Mouse (Mus musculus) spleen, embryonic (tissue): ENCODE measurements around the gene Gm49361.

Experiments used
- CTCF ChIA-PET: fragments of 350-600 bp; sonication (Branson Sonifier 250); formaldehyde crosslinking; loops from one replicate; lab custom pipeline; 2022; lab: Charles Lee

The Gm49361 gene

DNA sequence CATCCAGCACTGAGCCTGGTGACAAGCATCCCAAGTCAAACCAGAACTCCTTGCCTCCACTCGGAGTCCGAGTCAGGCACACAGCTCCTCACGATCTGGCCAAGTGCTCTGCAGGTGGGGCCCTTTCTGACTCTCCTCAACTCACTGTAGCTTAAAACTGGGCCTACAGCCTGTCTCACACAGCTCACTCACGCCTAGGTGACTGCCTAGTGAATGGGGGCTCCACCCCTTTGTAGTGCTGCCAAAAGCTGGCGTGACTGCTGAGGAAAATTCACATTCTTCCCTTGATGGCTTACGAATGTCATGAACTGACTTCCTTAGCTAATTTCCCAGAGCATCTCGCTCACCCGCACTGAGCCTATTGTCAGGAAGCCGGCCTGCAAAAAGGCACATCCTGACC is 15.4 kb downstream of the Gm49361 start:
- CTCF ChIA-PET, result no interaction called here

DNA sequence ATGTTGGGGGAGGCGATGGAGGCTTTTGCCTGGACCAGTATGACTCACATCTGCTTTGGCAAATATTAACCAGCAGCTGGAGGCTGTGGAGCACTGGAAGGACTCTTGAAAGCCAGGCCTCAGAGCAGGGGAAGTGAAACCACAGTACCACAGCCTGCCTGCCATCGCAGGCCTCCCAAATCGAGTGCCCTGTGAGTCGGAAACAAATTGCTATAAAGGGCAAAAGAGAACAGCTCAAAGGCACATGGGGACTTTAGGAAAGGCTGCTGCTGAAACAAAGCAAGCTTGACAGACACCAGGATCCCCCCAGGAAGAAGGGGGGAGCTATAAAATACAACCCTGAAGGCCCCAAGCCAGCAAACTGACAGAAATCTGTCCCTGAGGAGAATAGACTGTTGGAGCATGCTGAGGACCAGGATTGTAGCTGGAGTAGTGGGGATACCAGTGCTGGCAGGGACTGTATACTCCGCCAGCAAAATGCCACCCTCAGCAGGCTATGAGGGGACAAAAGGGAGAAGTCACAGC is 15.9 kb downstream of the Gm49361 start:
- CTCF ChIA-PET, result no interaction called here

DNA sequence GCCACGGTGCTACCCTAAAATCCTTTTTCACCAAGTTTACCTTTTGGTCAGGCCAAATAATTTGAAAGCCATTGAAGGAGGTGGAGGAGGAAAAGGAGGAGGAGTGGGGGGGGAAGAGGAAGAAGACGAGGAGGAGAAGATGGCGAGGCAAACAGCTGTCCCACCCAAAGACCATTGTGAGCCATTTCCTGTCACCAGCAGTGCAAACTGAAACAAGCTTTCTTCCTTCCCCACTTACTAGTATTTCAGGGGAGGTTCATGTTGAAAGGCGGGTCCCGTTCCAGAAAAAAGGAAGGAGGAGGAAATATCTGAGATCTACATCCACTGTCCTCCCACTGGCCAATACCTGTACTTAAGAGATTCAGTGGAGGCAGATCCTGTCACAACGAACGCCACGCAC is 16.5 kb downstream of the Gm49361 start:
- CTCF ChIA-PET, result interaction anchor here (0.6 kb wide), 1 partner anchor 112 kb away, joined by 4 read pairs; no protein-coding TSS in a partner anchor

DNA sequence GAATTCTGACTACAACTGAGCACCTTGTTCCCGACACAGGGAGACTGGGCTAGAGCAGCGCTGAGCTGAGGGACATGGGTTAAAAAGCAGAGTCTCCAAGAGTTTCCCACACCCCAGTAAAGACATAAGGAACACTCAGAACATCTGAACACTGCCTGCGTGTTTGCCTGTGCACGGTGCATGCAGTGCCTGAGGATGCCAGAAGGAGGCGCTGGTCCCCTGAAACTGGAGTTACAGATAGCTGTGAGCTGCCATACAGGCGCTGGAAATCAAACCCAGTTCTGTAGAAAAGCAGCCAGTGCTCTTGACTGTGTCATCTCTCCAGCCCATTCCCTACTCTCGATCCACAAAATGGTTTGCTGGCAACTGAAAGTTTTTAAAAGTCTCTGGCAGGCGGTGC is 19.7 kb downstream of the Gm49361 start:
- CTCF ChIA-PET, result interaction anchor here (0.7 kb wide), 1 partner anchor 882 kb away, joined by 4 read pairs; no protein-coding TSS in a partner anchor

DNA sequence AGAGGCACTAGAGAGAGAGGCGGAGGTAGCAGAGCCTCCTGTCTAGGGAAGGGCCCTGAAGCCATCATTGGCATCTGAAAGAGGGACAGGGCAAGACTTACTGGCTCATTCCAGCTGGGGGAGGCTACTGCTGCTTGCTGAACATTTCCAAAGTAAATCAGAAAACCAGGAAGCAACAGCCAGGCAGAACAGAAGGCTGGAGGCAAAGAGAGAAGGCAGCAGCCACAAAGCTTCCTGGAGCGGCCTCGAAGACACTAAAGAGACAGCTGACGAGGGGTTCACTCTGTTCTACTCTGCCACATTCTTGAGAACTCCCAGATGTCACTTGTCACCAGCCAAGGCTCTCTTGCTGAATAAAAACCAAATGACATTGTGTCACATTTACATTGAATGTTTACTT is 21.4 kb downstream of the Gm49361 start:
- CTCF ChIA-PET, result no interaction called here

DNA sequence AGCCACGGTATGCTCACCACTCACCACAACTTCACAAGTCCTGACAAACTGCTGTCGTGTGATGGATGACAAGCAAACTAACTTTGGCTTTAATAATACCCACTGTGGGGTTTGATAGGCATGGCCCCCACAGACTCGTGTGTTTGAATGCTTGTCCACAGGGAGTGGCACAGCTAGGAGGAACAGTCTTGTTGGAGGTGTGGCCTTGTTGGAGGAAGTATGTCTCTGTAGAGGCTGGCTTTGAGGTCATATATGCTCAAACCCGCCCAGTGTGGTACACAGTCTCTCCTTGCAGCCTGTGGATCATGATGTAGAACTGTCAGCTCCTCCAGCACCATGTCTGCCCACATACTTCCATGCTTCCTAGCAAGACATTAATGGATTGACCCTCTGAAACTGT is 27.7 kb downstream of the Gm49361 start:
- CTCF ChIA-PET, result no interaction called here

DNA sequence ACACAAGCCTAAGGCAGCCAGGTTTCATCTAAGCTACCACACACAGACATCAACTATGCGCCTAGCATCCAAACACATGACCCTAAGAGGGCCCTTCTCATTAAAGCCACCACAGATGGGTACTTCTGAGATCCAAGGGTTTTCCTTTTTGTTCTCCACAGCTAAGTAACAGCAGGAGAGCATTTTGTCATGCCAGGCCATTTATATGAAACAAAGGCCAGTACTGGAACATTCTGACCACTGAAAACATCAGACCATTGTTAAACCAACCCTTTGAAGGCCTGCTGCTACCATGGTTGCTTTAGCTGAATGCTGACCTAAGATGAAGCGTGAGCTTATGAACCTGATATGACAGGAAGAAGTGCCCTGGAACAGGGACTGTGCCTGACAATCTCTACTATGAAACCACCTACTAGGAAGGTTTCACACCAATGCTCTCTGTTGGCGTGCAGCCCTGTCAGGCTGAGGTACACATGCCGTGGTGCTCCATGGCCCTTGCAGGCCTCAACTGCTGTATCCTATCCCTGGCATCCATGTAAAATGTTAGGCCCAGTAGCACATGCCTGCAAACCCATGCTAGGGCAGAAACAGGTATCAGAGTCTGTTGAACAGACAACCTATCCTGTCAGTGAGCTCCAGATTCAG is 29.2 kb downstream of the Gm49361 start:
- CTCF ChIA-PET, result no interaction called here

DNA sequence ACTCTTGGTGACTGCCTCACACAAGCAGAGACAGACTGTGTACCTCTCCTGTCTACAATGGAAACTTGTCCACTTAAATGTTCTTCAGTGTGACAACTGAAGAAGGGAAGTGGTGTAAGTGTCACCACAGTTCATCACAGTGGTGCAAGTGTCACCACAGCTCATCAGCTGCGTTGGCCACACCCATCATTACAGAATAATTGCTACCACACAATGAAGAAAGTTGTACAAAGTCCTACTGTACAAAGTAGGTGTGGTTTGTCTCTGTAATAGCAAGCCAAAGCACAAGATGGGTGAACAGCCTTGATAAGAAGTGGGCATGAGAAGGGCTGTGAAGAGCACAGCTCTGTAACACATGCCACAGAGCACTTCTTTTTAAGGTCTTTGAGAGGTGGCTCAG is 33.0 kb downstream of the Gm49361 start:
- CTCF ChIA-PET, result no interaction called here

DNA sequence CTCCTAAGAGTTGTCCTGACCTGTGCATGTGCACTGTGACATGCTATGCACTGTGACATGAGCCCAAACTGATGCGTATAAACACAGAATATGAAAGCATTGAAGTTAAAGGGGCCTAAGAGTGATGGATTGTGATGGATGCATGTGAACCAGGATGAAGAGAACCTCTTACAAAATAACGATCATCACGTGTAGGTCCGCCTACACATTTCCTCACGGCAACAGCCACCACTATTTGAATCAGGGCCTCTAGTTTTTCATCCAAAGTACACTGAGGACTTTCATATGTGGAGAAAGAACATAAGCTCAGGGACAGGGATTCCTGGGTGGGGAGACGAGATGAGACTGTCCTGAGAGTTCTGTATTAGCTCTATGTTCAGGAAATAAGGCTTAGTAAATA is 34.8 kb downstream of the Gm49361 start:
- CTCF ChIA-PET, result interaction anchor here (0.6 kb wide), 1 partner anchor 84 kb away, joined by 3 read pairs; no protein-coding TSS in a partner anchor

DNA sequence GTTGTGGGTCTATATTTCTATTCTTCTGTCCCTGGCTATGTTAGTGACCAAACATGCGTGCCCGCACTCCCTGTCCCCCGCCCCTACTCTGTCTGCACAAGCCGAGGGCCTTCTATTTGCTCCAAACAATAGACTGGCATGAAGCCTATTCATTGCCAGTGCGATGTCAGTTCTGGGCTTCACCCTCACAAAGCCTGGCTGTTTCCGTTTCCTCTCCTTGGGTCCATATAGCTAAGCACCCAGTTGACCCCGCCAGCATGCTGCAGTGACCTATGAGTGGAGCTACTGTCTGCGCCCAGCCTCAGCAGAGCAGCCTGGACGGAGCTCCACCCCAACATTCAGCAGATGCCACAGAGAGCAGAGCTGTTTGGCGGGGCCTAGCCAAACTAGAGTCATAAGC is 36.7 kb downstream of the Gm49361 start:
- CTCF ChIA-PET, result interaction anchor here (0.6 to 0.7 kb wide), 2 partner anchors 23 to 41 kb away, joined by 3 to 4 read pairs; no protein-coding TSS in a partner anchor

DNA sequence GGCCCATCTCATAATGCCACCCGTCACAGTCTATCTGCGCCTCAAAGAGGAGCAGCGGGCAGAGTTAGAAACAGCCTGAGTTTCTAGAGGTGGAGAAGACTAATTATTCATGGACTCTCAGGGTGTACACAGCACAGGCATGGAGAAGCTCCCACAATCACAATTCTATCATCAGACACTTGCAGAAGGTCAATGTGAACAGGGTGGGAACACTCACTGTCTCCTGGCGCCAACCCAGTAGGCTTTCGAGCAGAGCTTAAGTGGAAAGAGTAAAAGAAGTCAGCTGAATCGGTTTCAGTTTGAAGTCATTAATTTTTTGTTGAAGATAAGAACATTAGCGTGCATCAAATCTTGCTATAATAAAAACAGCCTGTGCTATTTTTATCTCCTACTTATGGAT is 37.3 kb downstream of the Gm49361 start:
- CTCF ChIA-PET, result interaction anchor here (0.6 kb wide), 1 partner anchor 42 kb away, joined by 3 read pairs; no protein-coding TSS in a partner anchor

DNA sequence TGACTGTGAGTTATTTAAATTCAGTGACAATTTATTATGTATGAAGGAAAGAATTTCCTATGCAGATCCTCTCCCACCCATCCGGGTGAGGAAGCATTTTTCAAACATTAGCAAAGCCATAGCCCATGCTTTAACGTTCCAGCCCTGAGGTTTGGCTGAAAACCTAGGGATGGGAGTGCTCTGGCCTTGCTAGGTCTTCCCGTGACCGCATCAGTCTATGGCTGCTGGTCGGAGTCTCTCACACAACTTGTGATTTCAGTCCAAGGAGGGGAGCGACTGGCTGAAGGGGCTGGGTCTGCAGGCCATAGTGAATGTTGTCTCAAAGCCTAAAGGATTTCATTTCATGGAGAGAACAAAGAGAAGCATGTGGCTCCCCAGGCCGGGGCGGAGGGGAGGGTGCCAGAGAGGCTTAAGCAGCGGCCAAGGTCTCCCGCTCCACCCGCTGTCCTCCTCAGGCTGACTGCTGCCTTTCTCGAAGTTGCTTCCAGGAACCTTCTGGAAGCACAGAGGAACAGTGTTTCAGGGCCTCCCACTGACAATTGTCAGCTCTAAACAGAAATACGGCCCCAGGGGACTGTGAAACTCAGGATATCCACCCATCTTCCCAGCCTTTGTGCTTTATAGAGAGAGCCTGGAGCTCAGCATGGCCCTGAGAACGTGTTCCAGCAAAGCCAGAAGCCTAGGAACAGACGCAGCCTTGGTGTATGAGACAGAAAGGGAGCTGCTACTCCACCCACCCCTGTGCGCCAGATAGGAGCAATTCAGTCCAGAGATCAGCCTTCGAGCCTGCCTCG is 38.6 kb downstream of the Gm49361 start:
- CTCF ChIA-PET, result no interaction called here

DNA sequence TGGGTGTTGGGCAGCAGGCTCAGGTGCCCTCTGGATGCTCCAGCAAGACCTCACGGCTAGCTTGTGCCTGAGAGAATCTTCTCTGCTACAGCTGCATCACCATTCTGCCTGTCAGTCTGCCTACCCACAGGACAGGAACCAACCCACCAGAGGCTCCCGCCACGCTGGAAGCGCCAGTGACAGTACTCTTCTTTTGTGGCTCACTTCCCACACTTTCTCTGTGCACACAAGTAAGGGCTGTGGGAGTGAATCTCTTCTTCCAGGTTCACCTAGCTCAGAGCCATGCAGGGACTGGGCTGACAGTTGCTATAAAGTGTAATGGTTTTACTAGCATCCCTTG is 39.2 kb downstream of the Gm49361 start:
- CTCF ChIA-PET, result interaction anchor here (0.6 kb wide), 1 partner anchor 127 kb away, joined by 3 read pairs; no protein-coding TSS in a partner anchor

DNA sequence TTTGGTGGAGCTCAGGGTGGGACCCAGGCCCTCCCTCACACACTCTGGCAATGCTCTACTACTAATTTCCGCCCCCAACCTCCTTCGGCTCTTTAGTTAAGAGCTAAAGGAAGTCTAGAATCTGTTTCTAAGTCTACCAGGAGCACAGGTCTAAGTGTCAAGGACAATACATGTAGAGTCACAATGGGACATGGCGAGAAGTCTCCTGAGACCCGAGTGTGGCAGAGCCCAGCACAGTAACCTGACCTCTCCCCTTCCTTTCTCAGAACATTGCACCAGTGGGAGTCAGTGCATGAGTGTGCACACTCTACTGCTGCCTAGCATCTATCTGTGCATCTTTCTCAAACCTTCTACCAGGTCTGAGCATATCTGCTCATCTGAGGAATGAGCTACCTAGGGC is 40.1 kb downstream of the Gm49361 start:
- CTCF ChIA-PET, result no interaction called here

DNA sequence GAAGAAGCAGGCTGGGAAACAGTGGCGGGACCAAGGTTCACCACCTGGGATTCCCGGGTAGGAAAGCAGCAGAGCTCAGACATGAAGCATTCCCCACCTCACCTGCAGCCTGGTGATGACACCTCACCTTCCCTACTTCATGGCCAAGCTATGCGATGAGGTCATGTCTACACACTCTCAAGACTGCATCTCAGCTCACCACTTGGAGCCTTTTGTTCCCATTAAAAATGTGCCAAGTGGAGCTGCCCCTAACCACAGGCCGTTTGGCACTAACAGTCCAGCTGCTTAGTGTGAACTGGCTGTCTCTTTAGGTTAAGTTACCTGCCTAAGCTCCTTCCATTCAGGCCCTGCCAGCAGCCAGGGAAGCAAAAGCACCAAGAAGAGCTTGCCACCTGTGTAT is 40.8 kb downstream of the Gm49361 start:
- CTCF ChIA-PET, result no interaction called here

DNA sequence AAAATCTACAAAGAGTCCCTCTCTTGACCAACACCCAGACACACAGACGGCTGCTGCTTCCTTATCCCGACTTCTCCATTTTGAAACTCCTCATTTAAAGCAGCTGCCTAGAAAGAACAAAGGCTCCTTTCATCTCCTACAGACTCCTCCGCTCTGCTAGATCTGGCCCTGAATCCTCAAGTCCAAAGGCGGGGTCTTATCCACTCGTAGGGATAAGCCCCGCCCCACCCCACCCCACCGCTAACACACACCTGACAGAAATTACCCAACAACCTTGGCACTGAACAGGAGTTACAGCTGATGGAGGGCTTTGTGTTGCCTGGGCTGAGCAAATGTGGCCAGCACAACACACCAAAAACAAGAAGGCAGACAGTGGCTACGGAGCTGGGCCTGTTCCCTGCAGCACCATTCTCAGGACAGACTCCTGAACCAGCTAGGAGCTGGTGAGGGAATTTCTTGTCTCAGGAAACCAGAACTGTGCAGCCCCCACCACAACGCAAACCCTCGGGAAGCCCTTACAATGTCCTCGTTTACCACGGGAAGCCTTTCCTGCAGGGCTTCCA is 43.9 kb downstream of the Gm49361 start:
- CTCF ChIA-PET, result interaction anchor here (0.6 kb wide), 1 partner anchor 214 kb away, joined by 3 read pairs; no protein-coding TSS in a partner anchor

DNA sequence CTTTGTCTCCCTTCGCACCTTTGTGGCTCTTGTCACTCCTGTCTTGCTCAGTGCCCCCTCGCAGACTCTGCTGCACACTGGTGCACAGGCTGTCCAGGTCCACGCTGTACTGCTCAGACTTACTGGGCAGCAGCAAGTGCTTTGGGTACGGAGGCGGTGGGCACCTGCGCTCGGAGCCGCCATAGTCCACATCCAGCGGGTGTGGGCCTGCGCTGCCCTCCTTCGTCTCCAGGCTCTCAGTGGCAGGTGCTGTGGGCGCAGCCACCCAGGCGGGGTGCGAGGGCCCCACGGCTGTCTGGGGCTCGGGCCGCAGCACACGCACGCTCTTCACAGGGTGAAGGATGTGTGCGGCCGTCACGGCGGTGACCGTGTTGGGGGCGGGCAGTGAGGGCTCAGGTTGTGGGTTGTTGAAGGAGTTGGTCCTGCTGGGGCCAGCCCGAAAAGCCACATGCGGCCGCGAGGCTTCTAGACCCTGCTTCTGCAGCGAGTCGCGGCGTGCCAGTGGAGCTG is 46.4 kb downstream of the Gm49361 start:
- CTCF ChIA-PET, result no interaction called here

DNA sequence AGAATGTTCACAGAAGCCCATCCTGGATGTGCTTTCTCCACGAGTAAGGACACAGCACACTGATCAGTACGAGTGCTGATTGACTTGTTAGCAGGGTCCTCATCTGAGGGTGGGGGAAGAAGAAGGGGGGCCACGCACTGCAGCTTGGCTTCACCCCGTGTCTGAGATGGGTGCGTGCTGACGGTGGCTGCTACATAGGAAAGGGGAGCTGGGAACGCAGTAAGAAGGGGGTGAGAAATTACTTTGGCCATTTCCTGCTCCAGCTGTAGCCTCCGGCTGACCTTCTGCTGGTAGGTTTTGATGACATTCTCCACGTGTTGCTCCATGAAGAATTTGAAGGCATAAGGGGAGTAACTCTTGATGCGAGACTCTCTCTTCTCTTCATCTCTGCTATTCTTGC is 46.9 kb downstream of the Gm49361 start:
- CTCF ChIA-PET, result no interaction called here

DNA sequence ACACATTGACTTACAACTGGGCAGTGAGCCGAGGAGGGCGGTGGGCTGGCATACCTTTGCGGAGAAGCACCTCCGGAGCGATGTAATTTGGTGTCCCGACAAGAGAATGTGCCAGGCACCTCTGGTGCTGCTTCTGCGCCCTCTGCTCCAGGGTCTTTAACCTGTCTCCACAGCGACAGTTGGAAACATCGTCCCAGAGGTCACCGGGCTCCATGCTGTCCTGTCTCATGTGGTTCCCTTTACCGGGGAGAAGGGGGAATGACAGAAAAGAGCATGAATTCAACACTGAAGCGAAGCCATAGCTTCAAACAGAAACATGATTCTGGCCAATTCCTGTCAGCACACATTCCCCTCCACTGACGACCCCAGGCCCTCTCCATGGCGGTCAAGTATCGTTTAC is 49.8 kb downstream of the Gm49361 start:
- CTCF ChIA-PET, result interaction anchor here (1.1 kb wide), 1 partner anchor 10 kb away, joined by 4 read pairs; no protein-coding TSS in a partner anchor

DNA sequence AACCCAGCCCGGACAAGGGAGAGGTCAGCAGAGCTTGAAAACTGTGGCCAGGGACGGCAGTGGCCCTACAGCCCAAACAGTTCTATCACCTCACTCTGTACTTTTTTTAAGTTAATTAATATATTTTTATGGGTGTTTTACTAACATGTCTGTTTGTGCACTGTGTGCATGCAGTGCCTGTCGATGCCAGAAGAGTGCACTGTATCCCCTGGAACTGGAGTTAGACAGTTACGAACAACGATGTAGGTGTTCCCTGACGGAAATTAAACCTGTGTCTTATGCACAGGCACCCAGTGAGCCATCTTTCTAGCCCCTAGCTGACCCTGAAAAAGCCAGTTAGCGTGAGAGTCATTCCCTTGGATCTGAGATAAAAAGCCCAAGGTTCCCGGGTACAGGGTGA is 50.4 kb downstream of the Gm49361 start:
- CTCF ChIA-PET, result interaction anchor here (1.1 kb wide), 1 partner anchor 10 kb away, joined by 4 read pairs; no protein-coding TSS in a partner anchor

DNA sequence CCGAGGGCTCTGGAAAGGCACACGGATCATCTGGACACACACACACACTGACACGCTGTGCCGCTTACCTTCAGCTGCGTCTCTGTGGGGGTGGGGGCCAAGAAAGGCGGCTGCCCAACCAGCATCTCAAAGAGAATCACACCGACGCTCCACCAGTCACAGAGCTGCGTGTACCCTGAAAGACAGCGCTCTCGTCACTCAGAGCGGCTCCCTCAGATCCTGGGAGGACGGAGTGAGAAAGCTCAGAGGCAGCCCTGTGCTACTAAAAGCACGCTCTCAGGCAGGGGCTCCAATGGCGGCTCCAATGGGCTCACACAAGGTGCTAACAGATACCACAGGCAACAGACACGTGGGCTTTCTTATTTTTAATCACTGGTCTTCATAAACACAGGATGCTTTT is 51.7 kb downstream of the Gm49361 start:
- CTCF ChIA-PET, result interaction anchor here (1.1 kb wide), 1 partner anchor 137 kb away, joined by 20 read pairs; no protein-coding TSS in a partner anchor
